ENCODE assay signal across 10 mouse cellular contexts in genomic region chr17:6965364-6965763, GRCm38 (mm10). TPM values are rescaled to one million over a fixed set of nuclear protein-coding genes. Genes with fewer than 3 reads are reported as not detected.
DNase-seq lines count a peak whose midpoint lies in the region; ATAC-seq and TF ChIP-seq lines count a peak whose summit lies in the region.
"Not testable (repeated sequence)": the region's sequence is repeated elsewhere in the genome, so short reads cannot be mapped to it uniquely, and the experiment has no call there.
"Had no signal": no experiment of that assay in that cellular context is flagged by ENCODE, and none has a peak within 500 bp of the region (broad histone marks: within the 10 kb centered on the region; RNA-seq: fewer than 3 reads in every experiment).

No protein-coding gene starts in this region.

- H3K27me3 ChIP-seq in E14TG2a.4 (ENCODE audit: insufficient read depth, low read length); embryonic facial prominence, embryonic 10.5 days (replicated peaks; ENCODE audit: low read depth, poor library complexity, severe bottlenecking); hindbrain, postnatal 0 days (ENCODE audit: insufficient read depth, low read length); lung, postnatal 0 days (replicated peaks; ENCODE audit: insufficient read depth, low read length): not testable (repeated sequence)

- peak; percentile 41 for DNase-seq in brain, adult 2 months (ENCODE audit: low read depth, low spot score)
- DNase-seq in embryonic facial prominence, embryonic 10.5 days (ENCODE audit: low spot score): peak; percentile 27
- DNase-seq in hindbrain, postnatal 0 days (ENCODE audit: low spot score): peak; percentile 36
- peak; percentile 47 for DNase-seq in layer of hippocampus, adult 11-12 months (ENCODE audit: low spot score)
- peak; percentile 11 for DNase-seq in lung, postnatal 0 days (ENCODE audit: low spot score)
- DNase-seq in retina, embryonic 14.5 days (ENCODE audit: low spot score): peak; percentile 56
- DNase-seq in urinary bladder, postnatal 14 days (ENCODE audit: low spot score): peak; percentile 23

- H3K4me3 ChIP-seq in E14TG2a.4 (replicated peaks; ENCODE audit: low read length); embryonic facial prominence, embryonic 10.5 days; hindbrain, postnatal 0 days (ENCODE audit: low read length); lung, postnatal 0 days (ENCODE audit: low read depth, low read length): not testable (repeated sequence)

- ATAC-seq in hindbrain, postnatal 0 days; lung, postnatal 0 days: not testable (repeated sequence)

- H3K4me1 ChIP-seq in E14TG2a.4 (replicated peaks; ENCODE audit: low read depth, low read length); embryonic facial prominence, embryonic 10.5 days; hindbrain, postnatal 0 days (ENCODE audit: insufficient read depth, low read length); lung, postnatal 0 days (ENCODE audit: insufficient read depth, low read depth, low read length): not testable (repeated sequence)

- not testable (repeated sequence) for H3K27ac ChIP-seq in embryonic facial prominence, embryonic 10.5 days (replicated peaks); hindbrain, postnatal 0 days; lung, postnatal 0 days (ENCODE audit: low read length)

- WGBS in embryonic facial prominence, embryonic 10.5 days: 16% methylated on average over 6 of the region's 6 CpGs
- 13% methylated on average over 4 of the region's 6 CpGs for WGBS in hindbrain, postnatal 0 days
- 16% methylated on average over 6 of the region's 6 CpGs for WGBS in lung, postnatal 0 days

- not testable (repeated sequence) for H3K36me3 ChIP-seq in E14TG2a.4 (ENCODE audit: insufficient read depth, low read length); embryonic facial prominence, embryonic 10.5 days (replicated peaks); hindbrain, postnatal 0 days (ENCODE audit: insufficient read depth, low read length); lung, postnatal 0 days (ENCODE audit: insufficient read depth, low read length)

- not testable (repeated sequence) for H3K9me3 ChIP-seq in E14TG2a.4 (ENCODE audit: low read length); embryonic facial prominence, embryonic 10.5 days; hindbrain, postnatal 0 days (ENCODE audit: low read length); lung, postnatal 0 days (ENCODE audit: low read length)

- 0 out of 2 replicates have a peak, but pooled peaks have one; percentile 22 for TF ChIP-seq CTCF in E14TG2a.4 (conservative IDR thresholded peaks at IDR 0.05; ENCODE audit: low read length)
- peak; percentile 61 for TF ChIP-seq CTCF in hindbrain, postnatal 0 days (IDR thresholded peaks at IDR 0.05; ENCODE audit: low read depth)
- peak; percentile 63 for TF ChIP-seq CTCF in lung, postnatal 0 days (IDR thresholded peaks at IDR 0.05)

- H3K9ac ChIP-seq in hindbrain, postnatal 0 days (replicated peaks; ENCODE audit: low read length); lung, postnatal 0 days (replicated peaks; ENCODE audit: low read depth): not testable (repeated sequence)

- not testable (repeated sequence) for H3K4me2 ChIP-seq in hindbrain, postnatal 0 days (ENCODE audit: low read depth, low read length); lung, postnatal 0 days (replicated peaks; ENCODE audit: low read depth, low read length)

- TF ChIP-seq EP300 in lung, postnatal 0 days (IDR thresholded peaks at IDR 0.05): not testable (repeated sequence)

RNA-seq across cellular contexts. Expression of gene Tagap1, which starts 4.4 kb away (rescaled TPM):
- polyA plus RNA-seq in embryonic facial prominence, embryonic 10.5 days (2016; fragmentation: Nextera tagmentation; extraction: Ambion mirVana): 52.4 and 53.7 TPM in 2 replicates
- total RNA-seq in hindbrain, postnatal 0 days (2014; rRNA removed): 38.2 and 40.7 TPM in 2 replicates
- 49.7 and 52.7 TPM in 2 replicates for polyA plus RNA-seq in hindbrain, postnatal 0 days (2015; fragmentation: Nextera tagmentation; extraction: Ambion mirVana)
- polyA plus RNA-seq in lung, postnatal 0 days (2015; fragmentation: Nextera tagmentation; extraction: Ambion mirVana): 22.1 and 24.1 TPM in 2 replicates

RNA-seq across cellular contexts. Expression of gene Rnaset2b, which starts 5.1 kb away (rescaled TPM):
- 120 and 126 TPM in 2 replicates for polyA plus RNA-seq in embryonic facial prominence, embryonic 10.5 days (2016; fragmentation: Nextera tagmentation; extraction: Ambion mirVana)
- 12.5 and 24.9 TPM in 2 replicates for total RNA-seq in hindbrain, postnatal 0 days (2014; rRNA removed)
- polyA plus RNA-seq in hindbrain, postnatal 0 days (2015; fragmentation: Nextera tagmentation; extraction: Ambion mirVana): 150 and 167 TPM in 2 replicates
- polyA plus RNA-seq in lung, postnatal 0 days (2015; fragmentation: Nextera tagmentation; extraction: Ambion mirVana): 426 and 446 TPM in 2 replicates

RNA-seq across cellular contexts. Expression of gene Gm49721, which starts 13.3 kb away (rescaled TPM):
- polyA plus RNA-seq in embryonic facial prominence, embryonic 10.5 days (2016; fragmentation: Nextera tagmentation; extraction: Ambion mirVana): 0.09 and 0.26 TPM in 2 replicates
- 6.1 and 7.2 TPM in 2 replicates for total RNA-seq in hindbrain, postnatal 0 days (2014; rRNA removed)
- polyA plus RNA-seq in hindbrain, postnatal 0 days (2015; fragmentation: Nextera tagmentation; extraction: Ambion mirVana): 0.54 TPM in 1 of 2 replicates, not detected in the other
- polyA plus RNA-seq in lung, postnatal 0 days (2015; fragmentation: Nextera tagmentation; extraction: Ambion mirVana): 0.30 and 0.32 TPM in 2 replicates
- polyA plus RNA-seq: forebrain, embryonic 10.5 days; heart, embryonic 11.5 days had no signal

RNA-seq across cellular contexts. Expression of gene Rsph3b, which starts 16.9 kb away (rescaled TPM):
- 31.5 and 34.7 TPM in 2 replicates for polyA plus RNA-seq in embryonic facial prominence, embryonic 10.5 days (2016; fragmentation: Nextera tagmentation; extraction: Ambion mirVana)
- total RNA-seq in hindbrain, postnatal 0 days (2014; rRNA removed): 27.4 and 35.5 TPM in 2 replicates
- 54.3 and 56.4 TPM in 2 replicates for polyA plus RNA-seq in hindbrain, postnatal 0 days (2015; fragmentation: Nextera tagmentation; extraction: Ambion mirVana)
- polyA plus RNA-seq in lung, postnatal 0 days (2015; fragmentation: Nextera tagmentation; extraction: Ambion mirVana): 47.2 and 52.6 TPM in 2 replicates
